Mouse (Mus musculus) testis, adult 2 months (tissue): Measurements from ENCODE around the gene Lifr. TPM values are rescaled to one million over a fixed set of nuclear protein-coding genes. Genes with fewer than 3 reads are reported as not detected.
A peak's percentile ranks its signal among the peaks of the same experiment; 100 is the strongest.

Experiments used
- H3K27ac ChIP-seq: fragments of 200-500 bp; 2 replicates; pipeline ENCODE4 v1.5.1; 2012; ENCODE audit warnings: low read depth, low read length; ENCODE audit not compliant: control insufficient read depth, insufficient read depth
- H3K27me3 ChIP-seq: fragments of 200-500 bp; 2 replicates; pipeline ENCODE4 v1.6.1; 2012; ENCODE audit warnings: mild to moderate bottlenecking, low read length, moderate library complexity; ENCODE audit not compliant: control insufficient read depth, insufficient read depth
- H3K36me3 ChIP-seq: fragments of 200-500 bp; 2 replicates; pipeline ENCODE4 v1.6.1; 2012; ENCODE audit warnings: mild to moderate bottlenecking, low read length; ENCODE audit not compliant: control insufficient read depth, insufficient read depth
- H3K4me1 ChIP-seq: fragments of 200-500 bp; 2 replicates; pipeline ENCODE4 v1.6.1; 2012; ENCODE audit warnings: low read length; ENCODE audit not compliant: control insufficient read depth, insufficient read depth
- H3K4me3 ChIP-seq: fragments of 200-500 bp; 2 replicates; pipeline ENCODE4 v1.5.1; 2012; ENCODE audit warnings: low read depth, mild to moderate bottlenecking, low read length, moderate library complexity, mixed read lengths; ENCODE audit not compliant: control insufficient read depth
- CTCF ChIP-seq: fragments of 200-500 bp; IDR thresholded peaks from 2 replicates; pipeline ENCODE4 v1.5.1; 2012; ENCODE audit warnings: low read depth, mild to moderate bottlenecking, inconsistent platforms, low read length, moderate library complexity; ENCODE audit not compliant: control insufficient read depth, insufficient read depth, insufficient replicate concordance
- POLR2A ChIP-seq: fragments of 200-500 bp; IDR thresholded peaks from 2 replicates; pipeline ENCODE4 v1.6.1; 2012; ENCODE audit warnings: low read depth, mild to moderate bottlenecking, inconsistent platforms, low read length, moderate library complexity; ENCODE audit not compliant: control insufficient read depth
- polyA plus RNA-seq: library from polyadenylated mRNA; depleted of rRNA; stranded (reverse); fragments of >200 nt; gene quantifications from 2 replicates; pipeline ENCODE4 v1.2.3, GENCODE M21; 2012; rRNA removed

Lifr gene
- polyA plus RNA-seq, 1 experiment = 7.6 TPM

DNA sequence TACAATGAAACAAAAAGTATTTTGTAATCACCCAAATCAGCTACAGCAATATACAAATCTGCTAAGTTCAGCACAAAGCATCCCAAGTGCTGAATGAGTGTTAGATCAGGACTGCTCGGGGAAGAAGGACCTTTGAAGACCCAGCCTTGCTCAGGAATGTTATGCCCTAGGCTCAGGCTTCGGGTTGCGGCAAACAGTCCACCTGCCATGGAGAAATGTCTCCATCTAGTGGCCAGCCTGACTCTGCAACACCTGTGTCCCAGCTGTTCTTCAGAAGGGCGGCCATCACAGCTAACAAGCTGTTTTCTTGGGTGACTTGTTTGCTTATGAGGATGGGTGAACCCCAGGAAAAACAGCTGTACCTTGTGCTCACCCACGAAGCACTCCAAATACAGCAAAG lies 135.8 kb downstream of the Lifr start:
- Histone ChIP-seq H3K27me3 (no peaks in the 10 kb centered on the region), H3K4me1 (no peaks in the 10 kb centered on the region), H3K27ac (no peak overlapping the region), H3K36me3 (no peaks in the 10 kb centered on the region), H3K4me3 (no peak overlapping the region)
- TF ChIP-seq CTCF (peak; percentile 88; the same call in 1 of the 2 replicates), POLR2A (no peak)

- Histone ChIP-seq H3K4me3 (no peak overlapping the region), H3K36me3 (no peaks in the 10 kb centered on the region), H3K4me1 (no peaks in the 10 kb centered on the region), H3K27ac (no peak overlapping the region), H3K27me3 (no peaks in the 10 kb centered on the region)
- TF ChIP-seq POLR2A (no peak), CTCF (no peak)
Measured at GRCm38 (mm10) chr15:7233393-7234090, 143.1 kb downstream of the Lifr start.

- H3K4me3 ChIP-seq = no peak overlapping the region
- no peaks in the 10 kb centered on the region for H3K36me3 ChIP-seq
- no peaks in the 10 kb centered on the region for H3K4me1 ChIP-seq
- TF ChIP-seq POLR2A (no peak), CTCF (no peak)
- H3K27me3 ChIP-seq = no peaks in the 10 kb centered on the region
- H3K27ac ChIP-seq = no peak overlapping the region
Measured at GRCm38 (mm10) chr15:7239904-7240303, 149.5 kb downstream of the Lifr start.

DNA sequence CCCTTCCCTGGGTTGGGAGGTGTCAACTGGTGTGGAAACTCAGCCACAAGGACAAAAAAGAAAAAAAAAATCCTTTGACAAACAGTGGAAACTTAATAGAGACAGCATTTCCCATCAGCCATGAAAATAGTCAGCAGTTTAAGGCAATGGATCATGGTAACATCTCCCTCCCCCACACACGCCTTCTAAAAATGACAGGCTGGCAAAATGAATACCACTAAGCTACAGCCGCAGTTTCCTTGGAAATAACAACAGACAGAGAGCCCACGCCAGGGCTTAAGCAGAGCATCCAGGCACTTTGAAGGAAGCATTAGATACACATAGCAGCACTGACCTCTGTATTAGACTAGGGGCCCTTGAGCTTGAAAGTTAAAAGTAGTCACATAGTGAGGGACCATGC lies 150.5 kb downstream of the Lifr start:
- Histone ChIP-seq H3K27ac (no peak overlapping the region), H3K4me3 (no peak overlapping the region), H3K4me1 (no peaks in the 10 kb centered on the region), H3K27me3 (no peaks in the 10 kb centered on the region), H3K36me3 (no peaks in the 10 kb centered on the region)
- TF ChIP-seq POLR2A (no peak), CTCF (no peak)

DNA sequence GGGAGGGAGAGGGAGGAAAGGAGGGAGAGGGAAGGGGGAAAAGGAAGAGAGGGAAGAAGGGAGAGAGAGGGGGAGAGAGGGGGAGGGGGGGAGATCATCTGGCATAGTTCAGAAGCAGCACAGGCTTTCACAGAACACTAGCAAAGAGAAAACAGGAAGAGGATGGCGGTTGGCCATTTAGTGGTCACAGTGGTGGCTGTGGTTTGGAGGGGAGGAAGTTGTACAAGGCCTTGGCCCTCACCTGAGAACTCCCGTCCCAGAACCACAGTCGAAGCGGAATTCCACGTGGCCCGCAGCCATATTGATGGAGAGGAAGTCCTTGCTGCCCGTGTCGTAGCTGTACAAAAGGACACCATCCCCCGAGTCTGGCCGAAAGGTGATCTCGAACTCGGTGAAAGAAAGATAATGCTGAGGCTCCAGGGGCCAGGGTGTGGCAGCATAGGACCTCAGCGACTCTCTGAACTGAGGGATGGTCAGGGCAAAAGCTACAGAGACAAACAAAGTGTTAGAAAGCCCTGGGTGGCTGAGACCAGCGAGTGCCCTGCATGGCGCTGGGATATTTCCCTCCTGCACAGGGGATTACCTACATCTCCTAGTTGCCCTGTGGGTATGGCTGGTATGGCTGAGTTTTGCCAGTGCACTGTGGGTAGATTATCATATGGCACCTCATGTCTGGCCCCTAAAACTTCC lies 151.9 kb downstream of the Lifr start:
- Histone ChIP-seq H3K4me3 (no peak overlapping the region), H3K27ac (no peak overlapping the region), H3K36me3 (no peaks in the 10 kb centered on the region; the same call in 1 of the 2 replicates), H3K4me1 (no peaks in the 10 kb centered on the region), H3K27me3 (no peaks in the 10 kb centered on the region)
- no peak for TF ChIP-seq CTCF
- TF ChIP-seq POLR2A = no peak

Other genes starting within 250 kb of the Lifr start
- 0.90 and 1.0 TPM in 2 replicates for gene Osmr, start 215.6 kb upstream of the Lifr start, polyA plus RNA-seq